Mouse (Mus musculus) cortical plate, adult 2 months (tissue): Measurements from ENCODE around the gene Tlk2.

Experiments used
- CTCF ChIP-seq: fragments of 200-500 bp; IDR thresholded peaks from 2 replicates; pipeline ENCODE4 v1.5.1; 2011; ENCODE audit warnings: mild to moderate bottlenecking, control low read depth, low read length; ENCODE audit not compliant: insufficient read depth; ENCODE audit errors: extremely low read depth
- POLR2A ChIP-seq: fragments of 200-500 bp; IDR thresholded peaks from 2 replicates; pipeline ENCODE4 v1.6.1; 2011; ENCODE audit warnings: mild to moderate bottlenecking, low read length, control low read depth; ENCODE audit not compliant: insufficient read depth; ENCODE audit errors: extremely low read depth

DNA sequence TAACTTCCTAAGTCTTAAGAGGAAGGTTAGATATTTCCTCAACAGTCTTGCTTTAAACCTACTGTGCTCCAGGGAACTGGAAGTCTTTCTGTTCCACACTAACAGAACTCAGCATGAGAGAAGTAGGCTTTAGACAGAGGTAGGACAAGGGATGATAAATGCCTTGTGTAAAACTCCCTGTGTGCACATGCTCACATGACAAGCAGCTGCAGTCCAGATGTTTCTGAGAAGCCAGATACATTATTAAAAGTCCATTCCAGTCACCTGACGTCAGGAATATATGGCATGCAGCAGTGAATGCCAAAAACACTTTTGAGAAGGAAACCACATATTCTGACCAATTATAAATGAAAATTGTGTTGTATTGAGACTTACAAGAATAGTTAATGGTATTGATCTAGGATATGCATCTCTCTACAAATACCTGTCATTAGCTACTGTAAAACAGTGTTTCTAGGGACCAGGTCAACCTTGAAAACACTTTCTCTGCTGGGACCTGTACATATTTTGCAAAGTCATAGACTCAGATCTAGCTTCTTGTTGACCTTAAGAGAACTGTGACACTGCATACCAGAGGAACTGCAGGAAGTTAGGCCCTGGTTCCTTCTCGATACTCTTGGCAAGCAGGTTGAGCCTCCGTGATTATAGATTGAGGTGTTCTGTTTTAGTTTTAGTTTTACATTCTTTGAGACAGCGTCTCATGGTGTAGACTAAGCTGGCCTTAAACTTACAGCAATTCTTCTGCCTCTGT, 83.2 kb downstream of the Tlk2 start:
- TF ChIP-seq CTCF (no peak), POLR2A (no peak)
